Mouse (Mus musculus) myocyte (in vitro differentiated cells): ENCODE data around the gene Alx3. TPM values are rescaled to one million over a fixed set of nuclear protein-coding genes. Genes with fewer than 3 reads are reported as not detected.

Experiments used
- H3K27me3 ChIP-seq: one replicate; pipeline ENCODE4 v1.6.1; 2011; ENCODE audit not compliant: control insufficient read depth, insufficient read depth, insufficient read length
- H3K36me3 ChIP-seq: one replicate; pipeline ENCODE4 v1.6.1; 2011; ENCODE audit not compliant: control insufficient read depth, insufficient read depth
- H3K4me2 ChIP-seq: one replicate; pipeline ENCODE4 v1.6.1; 2011; ENCODE audit warnings: low read depth, control low read depth
- H3K4me3 ChIP-seq: one replicate; pipeline ENCODE4 v1.5.1; 2011; ENCODE audit warnings: mild to moderate bottlenecking, control low read depth, moderate library complexity
- H3K79me2 ChIP-seq: one replicate; pipeline ENCODE4 v1.6.1; 2011; ENCODE audit not compliant: control insufficient read depth, insufficient read depth
- H3ac ChIP-seq: one replicate; pipeline ENCODE4 v1.6.1; 2011; ENCODE audit not compliant: control insufficient read depth, insufficient read length
- CEBPB ChIP-seq: IDR thresholded peaks from 2 replicates; pipeline ENCODE4 v1.6.1; 2011; ENCODE audit warnings: mild to moderate bottlenecking, moderate library complexity; ENCODE audit not compliant: poor library complexity, insufficient read depth, severe bottlenecking
- E2F4 ChIP-seq: IDR thresholded peaks from one replicate; pipeline ENCODE4 v1.6.1; 2011; ENCODE audit warnings: mild to moderate bottlenecking, control low read depth, moderate library complexity; ENCODE audit not compliant: insufficient read depth
- MAX ChIP-seq: IDR thresholded peaks from one replicate; pipeline ENCODE4 v1.6.1; 2011; ENCODE audit warnings: low read depth, mild to moderate bottlenecking, control low read depth
- MYOD1 ChIP-seq, 3 experiments: IDR thresholded peaks; one replicate each; pipeline ENCODE4 v1.6.1; 2011; ENCODE audit warnings: control low read depth in 2 of 3, low read depth in 2 of 3, mild to moderate bottlenecking in 2 of 3, moderate library complexity in 1 of 3; ENCODE audit not compliant: insufficient read length in 2 of 3, control insufficient read depth in 1 of 3
- MYOG ChIP-seq, 3 experiments: IDR thresholded peaks; one replicate each; pipeline ENCODE4 v1.6.1; 2011; ENCODE audit warnings: control low read depth in 2 of 3, low read depth in 2 of 3, mild to moderate bottlenecking in 2 of 3; ENCODE audit not compliant: insufficient read length in 2 of 3, control insufficient read depth in 1 of 3, insufficient read depth in 1 of 3
- POLR2A ChIP-seq: IDR thresholded peaks from one replicate; pipeline ENCODE4 v1.6.1; 2011; ENCODE audit warnings: low read depth, mild to moderate bottlenecking, control low read depth, moderate library complexity; ENCODE audit not compliant: insufficient read length
- POLR2AphosphoS2 ChIP-seq: IDR thresholded peaks from one replicate; pipeline ENCODE4 v1.6.1; 2011; ENCODE audit warnings: low read depth, control low read depth; ENCODE audit not compliant: insufficient read length
- REST ChIP-seq: IDR thresholded peaks from one replicate; pipeline ENCODE4 v1.6.1; 2011; ENCODE audit warnings: mild to moderate bottlenecking, control low read depth, moderate library complexity; ENCODE audit not compliant: insufficient read depth, insufficient read length
- SRF ChIP-seq: IDR thresholded peaks from one replicate; pipeline ENCODE4 v1.6.1; 2011; ENCODE audit warnings: low read depth; ENCODE audit not compliant: control insufficient read depth, insufficient read length
- TCF12 ChIP-seq: IDR thresholded peaks from one replicate; pipeline ENCODE4 v1.6.1; 2011; ENCODE audit warnings: mild to moderate bottlenecking, control low read depth; ENCODE audit not compliant: poor library complexity, insufficient read depth, severe bottlenecking
- TCF3 ChIP-seq: IDR thresholded peaks from one replicate; pipeline ENCODE4 v1.6.1; 2011; ENCODE audit warnings: low read depth, control low read depth; ENCODE audit not compliant: insufficient read length
- USF1 ChIP-seq: IDR thresholded peaks from one replicate; pipeline ENCODE4 v1.6.1; 2011; ENCODE audit warnings: low read depth, mild to moderate bottlenecking, control low read depth, moderate library complexity
- polyA plus RNA-seq: library from polyadenylated mRNA; unstranded; fragments of >200 nt; fragmentation: generic; extraction: Trizol; gene quantifications from one replicate; pipeline ENCODE4 v1.2.1, GENCODE M21; 2012; ENCODE audit warnings: missing spikeins

Gene Alx3
- polyA plus RNA-seq, 1 experiment = not detected

DNA sequence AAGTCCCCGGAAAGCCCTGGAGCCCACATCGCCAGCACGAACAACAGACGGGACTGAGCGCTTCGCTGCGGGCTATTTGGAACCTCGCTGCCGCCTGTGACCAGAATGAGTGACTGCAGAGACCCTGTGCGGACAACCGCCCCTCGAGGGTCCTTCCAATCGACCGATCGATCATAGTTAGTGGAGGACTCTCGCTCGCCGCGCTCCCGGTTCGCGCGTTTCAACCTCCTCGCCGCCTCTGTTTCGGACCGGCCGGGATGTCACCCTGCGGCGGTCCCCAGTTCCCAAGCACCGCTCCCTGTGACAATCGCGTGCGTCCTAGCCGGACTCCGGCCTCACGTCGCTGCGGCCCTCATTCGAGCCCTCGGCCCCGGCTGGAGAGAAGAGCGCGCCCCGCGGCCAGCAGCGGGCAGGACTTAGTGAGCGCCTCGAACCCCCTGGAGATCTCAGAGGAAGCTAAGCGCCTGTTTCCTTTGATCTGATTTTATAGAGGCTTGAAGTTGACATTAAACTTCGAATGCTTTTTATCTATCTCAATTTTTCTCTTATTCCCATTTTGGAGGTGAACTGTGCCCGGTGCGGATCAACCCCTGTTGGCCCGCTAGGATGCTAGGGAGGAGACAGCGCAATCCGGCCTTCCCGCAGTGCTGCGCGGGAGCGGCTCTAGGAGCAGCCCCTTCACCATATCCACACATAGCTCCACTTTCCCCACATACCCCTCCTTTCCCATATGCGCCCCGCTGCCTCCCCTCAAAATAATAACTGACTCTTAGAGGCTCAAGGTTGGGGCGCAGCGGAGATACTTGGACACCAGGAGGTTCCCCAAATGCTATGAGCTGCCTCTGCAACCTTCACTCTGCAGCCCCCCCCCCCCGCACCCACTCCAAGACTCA is 11.7 kb upstream of the Alx3 start:
- H3K4me2 ChIP-seq = peak overlapping the region; percentile 45
- H3K36me3 ChIP-seq = no peaks in the 10 kb centered on the region
- no peaks in the 10 kb centered on the region for H3K79me2 ChIP-seq
- H3K27me3 ChIP-seq = peaks cover 86% of the 10 kb centered on the region
- TF ChIP-seq POLR2A (no peak), MAX (no peak), USF1 (no peak), CEBPB (no peak), POLR2AphosphoS2 (no peak), REST (no peak), TCF12 (no peak), MYOG (IDR thresholded peaks at IDR 0.05; ENCODE audit: control insufficient read depth in 1 of 3, insufficient read depth in 1 of 3, insufficient read length in 2 of 3, low read depth in 2 of 3) (no peak), MYOD1 (IDR thresholded peaks at IDR 0.05; ENCODE audit: control insufficient read depth in 1 of 3, insufficient read length in 2 of 3, low read depth in 2 of 3) (no peak)
- H3ac ChIP-seq = no peak overlapping the region
- H3K4me3 ChIP-seq = no peak overlapping the region

DNA sequence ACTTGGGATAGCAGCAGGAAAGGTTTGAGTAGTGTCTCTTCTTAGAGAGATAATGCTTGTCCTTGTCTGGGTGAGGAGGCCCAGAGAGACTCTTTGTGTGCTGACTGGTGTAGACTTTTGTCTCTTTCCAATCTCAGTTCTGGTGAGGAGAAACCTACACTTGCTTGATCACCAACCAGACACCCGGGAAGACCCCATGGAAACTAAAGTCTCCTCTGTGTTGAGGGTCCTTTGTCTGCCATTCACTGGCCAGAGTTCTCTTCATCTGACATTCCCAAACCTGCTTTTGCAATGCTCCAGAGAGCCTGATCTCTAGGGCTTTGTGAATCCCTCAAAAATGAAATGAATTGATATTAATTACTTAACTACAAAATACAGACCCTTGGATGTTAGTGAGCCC is 10.9 kb upstream of the Alx3 start:
- TF ChIP-seq E2F4 (no peak), USF1 (no peak), POLR2AphosphoS2 (no peak), TCF12 (no peak), POLR2A (no peak), CEBPB (no peak), SRF (no peak), MAX (no peak), MYOG (IDR thresholded peaks at IDR 0.05; ENCODE audit: control insufficient read depth in 1 of 3, insufficient read depth in 1 of 3, insufficient read length in 2 of 3, low read depth in 2 of 3) (no peak)
- Histone ChIP-seq H3K79me2 (no peaks in the 10 kb centered on the region), H3K4me2 (no peak overlapping the region), H3K27me3 (peaks cover 86% of the 10 kb centered on the region), H3ac (no peak overlapping the region), H3K4me3 (no peak overlapping the region), H3K36me3 (no peaks in the 10 kb centered on the region)

GRCm38 (mm10) chr3:107586504-107586903 is 8.3 kb upstream of the Alx3 start:
- TF ChIP-seq E2F4 = no peak
- TF ChIP-seq SRF = no peak
- TF ChIP-seq TCF3 = no peak
- TF ChIP-seq POLR2A = no peak
- no peak for TF ChIP-seq POLR2AphosphoS2
- no peak for TF ChIP-seq USF1
- TF ChIP-seq MYOD1 (IDR thresholded peaks at IDR 0.05; ENCODE audit: control insufficient read depth in 1 of 3, insufficient read length in 2 of 3, low read depth in 2 of 3) = no peak
- no peak for TF ChIP-seq TCF12
- no peak for TF ChIP-seq REST
- TF ChIP-seq MAX = no peak
- TF ChIP-seq MYOG (IDR thresholded peaks at IDR 0.05; ENCODE audit: control insufficient read depth in 1 of 3, insufficient read depth in 1 of 3, insufficient read length in 2 of 3, low read depth in 2 of 3) = no peak
- TF ChIP-seq CEBPB = no peak
- no peak overlapping the region for H3ac ChIP-seq
- H3K27me3 ChIP-seq = peaks cover 76% of the 10 kb centered on the region
- H3K4me3 ChIP-seq = no peak overlapping the region
- H3K36me3 ChIP-seq = no peaks in the 10 kb centered on the region
- H3K79me2 ChIP-seq = no peaks in the 10 kb centered on the region
- H3K4me2 ChIP-seq = no peak overlapping the region

DNA sequence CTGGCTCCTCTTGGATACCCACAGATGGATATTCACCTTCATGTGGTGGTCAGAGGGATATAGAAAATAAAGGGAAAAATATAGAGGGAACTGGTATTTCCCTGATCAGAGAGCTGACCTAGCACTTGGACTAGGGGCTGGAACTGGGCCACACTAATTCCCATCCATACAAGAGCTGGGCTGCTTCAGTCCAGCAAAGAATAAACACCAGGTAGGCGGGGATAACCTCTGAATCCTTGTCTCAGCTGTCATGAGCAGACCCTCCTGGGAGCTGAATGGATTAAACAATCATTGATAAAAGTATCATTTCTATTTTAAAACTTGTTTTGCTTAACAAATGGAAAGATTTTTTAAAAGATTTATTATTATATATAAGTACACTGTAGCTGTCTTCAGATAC is 3.2 kb upstream of the Alx3 start:
- H3K79me2 ChIP-seq = no peaks in the 10 kb centered on the region
- no peaks in the 10 kb centered on the region for H3K36me3 ChIP-seq
- H3ac ChIP-seq = no peak overlapping the region
- peaks cover 70% of the 10 kb centered on the region for H3K27me3 ChIP-seq
- H3K4me2 ChIP-seq = no peak overlapping the region
- no peak for TF ChIP-seq USF1
- TF ChIP-seq TCF3 = no peak
- no peak for TF ChIP-seq E2F4
- TF ChIP-seq MAX = no peak
- no peak for TF ChIP-seq POLR2A
- no peak for TF ChIP-seq REST
- H3K4me3 ChIP-seq = no peak overlapping the region

- Histone ChIP-seq H3K27me3 (peaks cover 68% of the 10 kb centered on the region), H3K4me3 (no peak overlapping the region), H3K36me3 (no peaks in the 10 kb centered on the region), H3K79me2 (no peaks in the 10 kb centered on the region), H3ac (no peak overlapping the region), H3K4me2 (no peak overlapping the region)
- TF ChIP-seq TCF12 = no peak
- no peak for TF ChIP-seq TCF3
- TF ChIP-seq MYOG (IDR thresholded peaks at IDR 0.05; ENCODE audit: control insufficient read depth in 1 of 3, insufficient read depth in 1 of 3, insufficient read length in 2 of 3, low read depth in 2 of 3) = no peak
- no peak for TF ChIP-seq USF1
- no peak for TF ChIP-seq CEBPB
- no peak for TF ChIP-seq POLR2AphosphoS2
- TF ChIP-seq E2F4 = no peak
- TF ChIP-seq REST = no peak
- no peak for TF ChIP-seq POLR2A
- no peak for TF ChIP-seq SRF
- TF ChIP-seq MYOD1 (IDR thresholded peaks at IDR 0.05; ENCODE audit: control insufficient read depth in 1 of 3, insufficient read length in 2 of 3, low read depth in 2 of 3) = no peak
- TF ChIP-seq MAX = no peak
These were observed 1.2 kb upstream of the Alx3 start for GRCm38 (mm10) chr3:107593632-107594031.
